Mouse (Mus musculus) cortical plate, adult 2 months (tissue): ENCODE results near the gene Tnr.

ENCODE experiments used
- CTCF ChIP-seq: fragments of 200-500 bp; IDR thresholded peaks from 2 replicates; pipeline ENCODE4 v1.5.1; 2011; ENCODE audit warnings: mild to moderate bottlenecking, control low read depth, low read length; ENCODE audit not compliant: insufficient read depth; ENCODE audit errors: extremely low read depth
- POLR2A ChIP-seq: fragments of 200-500 bp; IDR thresholded peaks from 2 replicates; pipeline ENCODE4 v1.6.1; 2011; ENCODE audit warnings: mild to moderate bottlenecking, low read length, control low read depth; ENCODE audit not compliant: insufficient read depth; ENCODE audit errors: extremely low read depth

DNA sequence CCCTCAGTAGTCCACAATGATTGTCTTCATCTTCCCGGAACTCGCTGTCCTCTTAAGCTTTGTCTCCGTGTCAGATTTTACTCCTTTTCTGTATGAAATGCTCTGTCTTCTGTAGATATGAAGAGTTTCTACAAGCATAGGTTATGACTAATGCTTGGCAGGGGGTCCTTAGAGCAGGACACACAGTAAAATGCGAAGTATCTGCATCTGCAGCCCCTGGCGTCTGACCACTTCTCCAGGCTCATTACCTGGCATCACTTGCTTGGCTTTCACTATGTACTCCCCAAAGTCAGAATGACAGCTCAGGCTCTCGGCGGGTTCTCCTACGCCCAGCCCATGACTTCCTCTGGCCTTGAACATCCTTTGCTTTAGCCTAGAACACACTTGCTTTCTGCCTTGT is 147.6 kb downstream of the Tnr start:
- no peak for TF ChIP-seq CTCF
- TF ChIP-seq POLR2A = no peak
